Mouse (Mus musculus) ovary, postnatal 14 days (tissue): ENCODE results near the gene Hs3st5.
"Not testable (repeated sequence)": the region's sequence is repeated elsewhere in the genome, so short reads cannot be mapped to it uniquely, and the experiment has no call there.

Experiments
- DNase-seq: peaks from one replicate; pipeline ENCODE4 v3.0.0; 2022; ENCODE audit warnings: low spot score

Gene Hs3st5

DNA sequence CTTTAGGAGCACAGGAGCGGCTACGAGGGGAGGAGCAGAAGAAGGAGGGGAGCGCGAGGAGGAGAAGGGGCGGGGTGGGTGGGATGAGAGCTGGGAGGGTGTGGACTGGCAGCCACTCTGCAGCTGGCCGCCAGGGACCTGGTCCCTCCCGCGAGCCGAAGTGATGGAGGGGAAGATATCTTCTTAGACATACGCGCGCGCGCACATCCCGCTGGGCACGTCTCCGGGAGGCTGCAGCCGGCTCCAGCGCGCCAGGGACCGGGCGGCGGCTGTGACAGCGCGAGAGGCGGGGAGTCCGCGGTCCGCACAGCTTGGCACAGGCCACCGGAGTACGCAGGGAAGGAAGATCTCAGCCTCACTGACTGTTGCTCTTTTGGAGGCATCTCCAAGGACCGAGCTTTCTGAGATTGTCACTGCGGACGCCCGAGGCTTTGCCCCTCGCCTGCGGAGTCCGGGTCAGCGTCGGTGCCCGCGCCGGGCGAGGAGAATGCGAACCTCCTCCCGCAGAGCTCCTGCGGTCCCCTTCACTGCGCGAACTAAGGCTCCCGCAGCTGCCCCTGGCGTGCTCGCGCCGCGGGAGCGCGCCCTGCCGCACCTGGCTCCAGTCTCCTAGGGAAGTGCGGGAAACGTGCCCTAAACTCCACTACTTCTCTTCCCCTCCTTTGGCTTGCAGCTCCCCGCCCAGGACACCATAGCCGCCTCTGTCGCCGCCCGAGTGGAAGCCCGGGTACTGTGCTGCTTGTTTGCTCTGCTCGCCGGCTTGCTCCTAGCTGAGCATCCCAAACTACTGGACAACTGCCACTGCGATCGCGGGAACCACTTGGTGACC, at the start of gene Hs3st5:
Hs3st5 (plus strand) TSS at position 88 of the 829 bp plus-strand sequence.
- DNase-seq, result peak; percentile 9

DNA sequence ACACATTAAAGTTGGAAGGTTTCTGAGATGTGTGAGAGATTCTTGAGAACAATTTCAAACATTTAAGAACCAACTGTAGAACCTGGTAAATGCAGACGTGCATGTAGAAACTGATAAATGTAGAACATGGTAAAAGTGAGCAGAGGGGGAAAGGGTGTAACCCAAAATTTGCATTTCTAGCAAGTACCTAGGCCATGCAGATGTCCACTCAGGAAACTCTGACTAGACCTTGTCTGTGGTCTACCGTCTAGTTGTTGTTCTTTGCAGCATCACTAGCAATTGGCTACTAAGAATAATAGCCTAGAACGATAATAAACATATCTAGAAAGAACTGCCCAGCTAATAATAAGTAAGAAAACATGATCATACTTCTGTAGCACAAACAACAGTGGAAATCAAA, 38.0 kb upstream of the Hs3st5 start:
- no peak for DNase-seq

DNA sequence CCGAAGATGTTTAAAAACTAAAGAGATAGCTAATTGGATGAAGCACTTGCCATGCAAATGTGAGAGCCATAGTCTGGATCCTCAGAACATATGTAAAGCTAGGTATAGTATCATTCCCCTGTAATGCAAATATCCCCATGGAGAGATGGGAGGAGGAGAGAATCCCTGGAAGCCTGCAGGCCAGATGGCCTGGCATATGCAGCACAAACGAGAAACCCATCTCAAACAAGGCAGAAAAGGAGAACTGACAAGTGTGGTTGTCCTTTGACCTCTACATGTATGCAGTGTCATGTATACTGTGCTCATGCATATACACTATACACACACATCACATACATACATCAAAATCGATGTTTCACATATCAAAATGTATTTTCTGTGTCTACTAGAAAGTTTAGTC, 35.5 kb upstream of the Hs3st5 start:
- DNase-seq, result no peak

DNA sequence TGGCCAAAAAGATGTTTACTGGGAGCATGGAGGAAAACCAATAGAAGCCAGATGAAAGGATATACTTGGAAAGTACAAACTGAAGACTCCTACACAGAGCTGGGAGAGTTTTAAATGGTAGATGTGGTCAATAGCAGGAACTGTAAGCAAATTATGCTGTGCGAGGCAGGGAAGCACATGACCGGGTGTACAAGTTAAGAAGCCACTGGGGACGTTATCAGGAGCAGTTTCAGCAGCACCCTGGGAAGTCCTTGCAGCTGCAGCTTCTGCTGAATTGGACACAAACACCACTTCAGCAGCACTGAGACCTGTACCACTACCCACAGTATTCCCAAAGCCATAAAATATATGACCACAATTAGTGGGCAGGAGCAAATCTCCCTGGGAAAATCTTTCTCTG, 31.8 kb upstream of the Hs3st5 start:
- no peak for DNase-seq

DNA sequence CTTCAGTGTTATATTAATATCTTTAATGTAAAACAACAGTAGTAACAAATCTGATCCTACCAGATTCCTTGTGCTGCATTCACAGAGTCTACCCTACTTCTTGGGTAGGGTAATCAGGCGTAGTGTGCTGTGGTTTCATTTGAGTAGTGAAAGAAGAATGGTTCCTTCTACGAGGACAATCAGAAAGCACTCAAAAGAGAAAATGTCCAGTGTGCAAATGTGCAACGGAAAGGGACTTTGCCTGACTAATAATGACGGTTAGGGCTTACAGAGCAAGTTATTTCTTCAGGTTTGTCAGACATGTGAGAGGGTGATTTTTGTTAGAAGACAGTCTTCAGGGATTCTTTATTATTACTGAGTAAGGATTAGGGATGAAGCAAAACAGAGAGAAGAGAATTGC, 29.1 kb upstream of the Hs3st5 start:
- DNase-seq, result no peak

DNA sequence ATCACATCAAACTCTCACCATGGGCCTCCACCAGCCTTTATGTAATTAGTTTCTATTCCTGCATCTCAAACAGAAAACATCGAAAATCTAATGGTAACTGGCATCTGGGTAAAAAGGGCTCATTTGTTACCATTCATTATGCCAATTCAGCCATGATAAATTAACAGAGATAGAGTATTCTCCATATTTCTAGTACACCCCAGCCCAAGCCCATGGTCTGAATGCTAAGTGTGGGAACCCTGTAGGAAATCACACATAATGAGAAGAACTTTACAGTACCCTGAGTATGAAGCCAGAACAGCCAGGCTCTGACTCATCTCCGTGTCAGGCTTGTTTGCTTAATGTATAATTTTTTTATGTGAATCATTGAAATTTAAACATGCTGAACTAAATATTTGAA, 23.3 kb upstream of the Hs3st5 start:
- no peak for DNase-seq

DNA sequence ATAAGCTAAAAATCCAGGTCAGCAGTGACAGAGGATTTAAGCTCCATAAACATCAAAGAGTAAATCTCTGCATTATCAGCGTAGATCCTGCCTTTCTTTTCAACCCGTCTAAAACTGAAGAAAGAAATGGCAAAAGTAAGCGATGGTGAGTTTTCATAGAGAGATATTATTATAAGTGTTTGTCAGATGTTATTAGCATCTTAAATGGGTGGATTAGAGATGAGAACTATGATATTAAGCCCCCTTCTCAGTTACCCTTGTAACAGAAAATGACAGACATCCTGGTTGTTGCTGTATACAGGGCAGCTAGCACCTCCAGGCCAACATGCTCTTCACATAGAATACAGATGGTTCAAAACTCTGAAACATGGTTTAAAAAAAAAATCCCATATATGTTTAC, 22.6 kb upstream of the Hs3st5 start:
- no peak for DNase-seq

DNA sequence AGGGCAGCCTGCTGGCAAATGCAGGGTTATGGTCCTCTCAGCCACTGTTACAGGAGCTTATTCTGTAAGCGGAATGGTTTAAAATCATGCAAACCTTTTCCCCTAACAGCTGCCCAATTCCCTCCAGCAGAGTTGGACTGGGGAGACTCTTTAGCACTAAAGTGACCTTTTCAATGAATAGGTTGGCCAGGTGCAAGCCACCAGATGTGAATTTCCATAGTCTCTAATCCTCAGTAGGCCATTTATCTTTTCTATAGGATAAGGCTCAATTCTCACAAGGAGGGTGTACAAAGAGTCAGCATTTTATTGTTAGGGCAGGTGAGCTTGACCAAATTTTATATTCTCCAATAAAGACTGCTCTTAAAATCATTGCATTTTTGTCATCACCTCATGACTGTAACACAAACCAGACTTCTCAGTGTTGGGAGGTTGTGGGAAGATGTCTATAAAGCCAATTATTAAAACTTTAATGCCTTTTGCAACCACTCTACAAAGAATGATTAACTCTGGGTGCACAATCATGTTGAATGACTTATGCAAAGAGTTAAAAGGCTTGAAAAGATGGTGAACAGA, 21.8 kb upstream of the Hs3st5 start:
- no peak for DNase-seq

- DNase-seq, result no peak
Observed at GRCm38 (mm10) chr10:36493566-36493965, 13.0 kb upstream of the Hs3st5 start.

DNA sequence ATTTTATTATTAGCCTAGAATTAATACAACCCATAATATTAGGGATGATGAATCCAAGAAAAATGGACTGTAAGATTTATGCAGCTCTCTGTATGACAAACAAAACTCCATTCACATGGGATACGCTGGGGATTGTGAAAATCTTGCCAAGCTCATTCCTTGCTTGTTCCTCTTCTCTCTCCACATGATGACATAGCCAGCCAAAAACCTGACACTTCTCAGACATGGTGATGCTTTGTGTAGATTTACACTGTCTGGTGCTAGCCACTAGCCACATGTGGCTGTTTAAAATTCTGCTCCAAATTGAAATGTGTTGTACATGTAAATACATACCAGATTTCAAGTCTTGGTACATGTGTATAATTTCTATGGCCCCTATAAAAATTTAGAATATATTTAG, 6.9 kb upstream of the Hs3st5 start:
- no peak for DNase-seq

- no peak for DNase-seq
Observed at GRCm38 (mm10) chr10:36506033-36506726, 434 bp upstream of the Hs3st5 start.

GRCm38 (mm10) chr10:36507556-36507870, 899 bp downstream of the Hs3st5 start:
- no peak for DNase-seq

- no peak for DNase-seq
Observed at GRCm38 (mm10) chr10:36507991-36508546, 1.5 kb downstream of the Hs3st5 start.

DNA sequence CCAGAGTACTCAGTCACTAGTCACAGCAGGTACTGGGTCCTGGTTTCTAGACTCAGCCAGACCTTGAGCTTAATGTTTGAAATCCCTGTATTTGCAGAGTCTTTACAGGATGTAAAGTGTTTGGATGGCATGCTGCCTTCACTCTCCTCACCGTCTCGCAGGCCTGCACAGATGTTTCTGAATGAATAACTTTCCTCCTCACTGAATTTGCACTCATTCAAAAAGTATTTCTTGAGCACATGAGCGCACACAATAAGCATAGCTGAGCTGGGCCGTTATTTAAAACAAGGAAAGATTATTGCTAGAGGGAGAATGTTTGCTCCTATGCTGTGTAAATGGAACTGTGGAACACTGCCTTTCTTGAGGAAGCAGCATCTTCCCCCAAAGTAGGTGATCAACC, 2.9 kb downstream of the Hs3st5 start:
- no peak for DNase-seq

- DNase-seq, result no peak
Observed at GRCm38 (mm10) chr10:36523881-36524280, 17.3 kb downstream of the Hs3st5 start.

GRCm38 (mm10) chr10:36533633-36534335, 27.2 kb downstream of the Hs3st5 start:
- no peak for DNase-seq

DNA sequence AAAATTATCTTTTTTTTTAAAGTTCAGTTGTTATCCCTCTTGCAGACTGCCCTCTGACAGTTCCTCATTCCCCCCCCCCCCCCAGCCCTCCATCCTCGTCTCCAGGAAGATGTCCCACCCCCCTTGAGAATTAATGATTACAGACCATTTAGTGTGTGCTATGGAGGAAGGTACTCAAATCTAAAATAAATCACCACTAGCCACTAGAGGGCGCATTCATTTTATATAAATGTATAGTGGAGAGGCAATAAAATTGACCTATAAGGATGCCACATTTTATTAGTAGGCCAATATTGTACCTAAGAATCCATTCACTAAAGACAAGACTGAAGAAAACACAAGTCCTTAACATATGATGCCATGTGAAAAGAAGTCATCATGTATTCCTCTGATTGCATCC, 40.0 kb downstream of the Hs3st5 start:
- DNase-seq, result peak; percentile 3

GRCm38 (mm10) chr10:36547713-36548112, 41.1 kb downstream of the Hs3st5 start:
- not testable (repeated sequence) for DNase-seq

GRCm38 (mm10) chr10:36554057-36554456, 47.4 kb downstream of the Hs3st5 start:
- DNase-seq, result no peak

- DNase-seq, result no peak
Observed at GRCm38 (mm10) chr10:36554941-36555888, 48.6 kb downstream of the Hs3st5 start.

- DNase-seq, result no peak
Observed at GRCm38 (mm10) chr10:36556128-36556527, 49.5 kb downstream of the Hs3st5 start.
